Mouse (Mus musculus) central nervous system, embryonic 11.5 days (tissue): ENCODE data around the gene Abcf2. TPM values are rescaled to one million over a fixed set of nuclear protein-coding genes. Genes with fewer than 3 reads are reported as not detected.

Experiments
- polyA plus RNA-seq: library from polyadenylated mRNA; depleted of rRNA; stranded (reverse); fragments of >200 nt; gene quantifications from 2 replicates; pipeline ENCODE4 v1.2.3, GENCODE M21; 2012; rRNA removed

Abcf2 gene
- 92.7 and 95.7 TPM in 2 replicates for polyA plus RNA-seq

DNA sequence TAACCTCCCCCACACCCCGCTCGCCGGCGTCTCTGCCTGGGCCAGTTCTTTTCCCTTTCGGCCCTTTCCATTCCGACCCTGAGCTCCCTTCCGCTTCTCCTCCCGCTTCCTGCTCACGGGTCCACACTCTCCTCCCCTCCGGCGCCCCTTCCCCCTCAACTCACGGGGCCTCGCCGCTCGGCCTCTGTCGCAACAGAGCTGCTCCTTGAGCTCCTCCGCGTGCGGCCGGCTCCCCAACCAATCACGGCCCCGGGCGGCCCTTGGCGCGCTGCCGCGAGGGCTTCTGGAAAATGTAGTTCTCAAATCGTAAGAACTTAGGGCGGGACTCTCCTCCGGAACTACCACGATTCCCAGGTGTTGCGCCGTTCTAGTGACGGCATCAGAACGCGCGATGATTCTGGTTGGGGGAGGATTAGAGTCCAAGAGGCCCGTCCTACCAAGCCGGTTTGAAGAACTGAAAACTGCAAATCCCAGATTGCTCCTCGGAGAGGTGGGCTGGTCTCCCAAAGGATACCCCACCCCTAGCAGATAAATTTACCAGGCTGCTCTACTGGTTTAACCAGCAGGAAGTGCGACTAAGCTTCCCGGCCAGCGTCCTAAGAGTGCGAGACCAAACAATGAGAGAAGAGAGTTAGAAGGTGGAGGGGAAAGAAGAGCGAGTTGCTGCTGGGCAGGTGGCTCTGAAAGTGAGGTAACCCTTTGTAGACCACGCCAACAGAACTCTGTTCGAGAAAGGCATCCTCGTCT lies at the start of gene Abcf2:
Gene Abcf2 (minus strand): TSS at position 285 of the 747 bp plus-strand sequence.

DNA sequence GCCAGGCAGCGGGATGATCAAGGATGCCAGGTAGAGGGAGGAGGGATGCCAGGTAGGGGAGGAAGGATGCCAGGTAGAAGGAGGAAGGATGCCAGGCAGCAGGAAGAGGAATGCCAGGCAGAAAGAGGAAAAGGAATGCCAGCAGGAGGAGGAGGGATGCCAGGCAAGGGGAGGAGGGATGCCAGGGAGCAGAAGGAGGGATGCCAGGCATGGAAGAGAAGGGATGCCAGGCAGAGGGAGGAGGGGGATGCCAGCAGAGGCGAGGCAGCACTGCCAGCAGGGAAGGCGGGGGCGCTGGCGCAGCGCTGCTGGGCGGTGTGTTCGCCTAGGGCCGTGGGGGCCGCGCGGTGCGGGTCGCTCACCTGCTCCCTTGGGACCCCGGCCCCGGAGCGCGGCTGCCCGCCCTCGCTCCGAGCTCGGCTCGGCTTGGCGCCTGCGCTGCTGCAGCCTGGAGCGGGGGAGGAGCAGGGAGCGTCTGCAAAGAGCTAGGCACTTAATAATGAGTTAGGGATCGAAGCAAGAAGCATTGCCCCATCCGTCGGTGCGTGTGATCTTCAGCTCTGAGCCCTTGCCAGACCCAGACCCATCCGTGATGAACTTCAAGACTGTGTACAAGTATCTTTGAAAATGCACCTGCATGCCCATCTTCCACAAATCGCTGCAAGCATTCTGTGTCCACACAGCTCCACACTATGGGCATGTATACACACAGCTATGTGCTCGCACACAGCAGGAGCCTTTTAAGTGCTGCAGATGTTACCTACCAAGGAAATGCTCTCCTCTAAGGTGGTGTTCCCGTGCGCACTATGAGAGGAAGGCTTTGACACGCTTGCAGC lies 46.9 kb upstream of the Abcf2 start, which contains the start of gene Smarcd3:
Gene Smarcd3 (minus strand): TSS at position 426 of the 836 bp plus-strand sequence.

DNA sequence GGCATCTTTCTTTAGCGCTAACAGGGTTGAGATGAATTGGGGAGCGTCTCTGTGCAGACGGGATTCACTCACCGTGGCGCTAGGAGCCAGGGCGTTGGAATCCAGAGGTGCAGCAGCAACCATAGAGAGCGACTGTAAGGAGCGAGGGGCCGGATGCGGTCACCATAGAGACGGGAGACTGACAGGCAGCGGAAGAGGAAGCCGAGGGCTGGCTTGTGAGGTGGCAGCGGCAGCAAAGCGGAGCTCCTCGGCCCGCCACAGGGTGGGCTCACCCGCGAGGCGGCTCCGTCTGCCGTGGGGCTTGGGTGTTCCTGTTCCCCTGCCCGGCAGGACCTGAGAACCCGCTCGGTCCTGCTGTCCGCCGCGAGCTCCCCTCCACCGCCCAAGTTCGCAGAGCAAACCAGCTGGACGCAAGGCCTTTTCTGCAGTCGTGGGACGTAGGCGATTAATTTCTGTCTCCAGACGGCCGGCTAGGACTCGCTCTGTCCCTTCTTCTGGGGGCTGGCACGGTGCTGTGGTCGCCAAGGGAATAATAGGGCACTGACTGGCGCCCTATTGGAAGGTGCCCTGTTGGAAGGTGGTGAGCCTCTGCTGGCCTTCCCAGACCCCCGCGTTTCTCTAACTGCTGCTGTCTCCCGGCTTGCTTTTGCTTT lies 9.4 kb upstream of the Abcf2 start, which contains the start of gene Chpf2:
Gene Chpf2 (plus strand): TSS at position 195 of the 653 bp plus-strand sequence.

DNA sequence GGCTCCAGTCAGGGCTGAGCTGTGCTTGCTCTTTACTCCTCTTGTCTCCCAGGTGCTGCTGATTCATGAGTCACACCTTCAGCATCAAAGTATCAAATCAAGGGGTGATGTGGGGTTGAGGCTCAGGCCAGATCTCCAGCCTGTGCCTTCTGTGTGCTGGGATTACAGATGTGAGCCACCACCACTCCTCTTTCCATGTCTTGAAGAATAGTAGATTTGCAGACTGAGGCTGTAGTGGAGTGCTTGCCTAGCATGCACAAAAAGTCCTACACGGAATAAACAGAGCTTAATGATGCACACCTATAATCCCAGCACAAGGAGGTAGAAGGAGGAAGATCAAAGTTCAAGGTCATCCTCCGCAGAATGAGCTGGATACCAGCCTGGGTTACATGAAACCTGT lies 20.6 kb downstream of the Abcf2 start, which contains the start of gene 4931409K22Rik:
Gene 4931409K22Rik (minus strand): TSS at position 101 of the 400 bp plus-strand sequence.

DNA sequence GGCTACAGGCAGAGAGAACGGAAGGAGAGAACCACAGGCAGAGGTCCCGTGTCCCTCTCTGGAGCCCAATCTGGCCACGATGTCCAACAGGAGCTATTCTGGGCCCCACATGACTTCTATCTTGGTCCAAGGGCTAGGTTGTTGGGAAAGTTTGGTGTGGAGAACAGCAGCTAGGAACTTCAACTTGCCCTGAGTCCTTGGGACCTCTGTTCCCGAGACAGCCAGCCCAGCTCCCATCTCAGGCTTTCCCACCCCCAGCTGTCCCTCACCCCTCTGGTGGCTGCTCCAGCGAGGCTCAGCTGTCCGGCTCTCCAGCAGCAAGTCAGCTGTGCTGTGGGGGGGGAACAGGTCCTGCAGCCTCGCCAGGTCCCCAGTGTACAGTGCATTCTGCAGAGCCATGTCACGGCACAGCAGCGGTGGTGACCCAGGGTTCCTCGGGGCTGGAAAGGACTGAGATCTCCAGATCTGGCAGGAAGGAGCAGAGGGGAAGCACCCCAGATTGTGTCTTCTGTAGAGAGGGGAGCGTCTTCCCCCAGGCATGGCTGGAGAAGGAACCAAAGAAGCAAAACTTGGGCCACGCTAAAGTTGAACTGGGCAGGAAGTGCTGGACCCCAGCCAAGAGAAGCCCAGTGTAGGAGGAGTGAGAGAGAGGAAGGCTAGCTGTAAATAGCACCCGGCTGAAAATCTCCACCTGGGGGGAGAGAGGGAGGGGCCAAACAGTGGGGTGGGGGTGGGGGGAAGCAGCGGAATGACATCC lies 36.7 kb downstream of the Abcf2 start, which contains the start of gene Asb10:
Gene Asb10 (minus strand): TSS at position 592 of the 757 bp plus-strand sequence.

DNA sequence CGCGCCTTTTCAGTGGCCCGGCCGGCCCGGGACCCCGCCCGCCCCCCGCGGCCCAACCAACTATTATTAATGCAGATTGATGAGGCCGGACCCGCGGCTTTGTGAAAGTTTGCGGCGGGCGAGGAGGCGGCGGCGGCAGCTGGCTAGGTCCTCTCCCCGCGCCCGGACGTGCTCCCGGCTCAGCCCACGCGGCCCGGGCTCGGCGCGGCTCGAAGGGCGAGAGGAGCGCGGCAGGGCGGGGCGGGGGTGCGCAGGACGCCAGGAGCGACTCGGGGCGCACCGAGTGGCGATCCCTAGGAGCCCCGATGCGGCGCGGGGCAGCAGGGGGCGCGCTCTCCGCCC lies 50.4 kb downstream of the Abcf2 start, which contains the start of gene Gbx1:
Gene Gbx1 (minus strand): TSS at position 314 of the 342 bp plus-strand sequence.

Other genes with a start within 250 kb of the Abcf2 start
- gene Kcnh2, start 225.9 kb downstream of the Abcf2 start, polyA plus RNA-seq, result 24.6 and 31.4 TPM in 2 replicates
- gene Nos3, start 212.7 kb downstream of the Abcf2 start, polyA plus RNA-seq, result 6.3 and 7.0 TPM in 2 replicates
- gene Atg9b, start 185.3 kb downstream of the Abcf2 start, polyA plus RNA-seq, result 0.38 and 0.76 TPM in 2 replicates
- gene Abcb8, start 183.8 kb downstream of the Abcf2 start, polyA plus RNA-seq, result 38.0 and 40.4 TPM in 2 replicates
- gene Asic3, start 164.1 kb downstream of the Abcf2 start, polyA plus RNA-seq, result 0.61 and 2.1 TPM in 2 replicates
- 80.4 and 94.6 TPM in 2 replicates for gene Cdk5, start 153.9 kb downstream of the Abcf2 start, polyA plus RNA-seq
- gene Slc4a2, start 153.6 kb downstream of the Abcf2 start, polyA plus RNA-seq, result 42.8 and 52.9 TPM in 2 replicates
- gene Fastk, start 132.2 kb downstream of the Abcf2 start, polyA plus RNA-seq, result 105 and 166 TPM in 2 replicates
- gene Tmub1, start 129.6 kb downstream of the Abcf2 start, polyA plus RNA-seq, result 20.9 and 24.5 TPM in 2 replicates
- gene Agap3, start 125.3 kb downstream of the Abcf2 start, polyA plus RNA-seq, result 123 and 155 TPM in 2 replicates
- 0.43 and 0.80 TPM in 2 replicates for gene Gbx1, start 50.3 kb downstream of the Abcf2 start, polyA plus RNA-seq
- gene Asb10, start 36.5 kb downstream of the Abcf2 start, polyA plus RNA-seq, result 0.36 and 0.98 TPM in 2 replicates
- gene 4931409K22Rik, start 20.7 kb downstream of the Abcf2 start, polyA plus RNA-seq, result 0.14 and 0.21 TPM in 2 replicates
- gene Chpf2, start 9.3 kb upstream of the Abcf2 start, polyA plus RNA-seq, result 20.2 and 22.1 TPM in 2 replicates
- gene Smarcd3, start 46.9 kb upstream of the Abcf2 start, polyA plus RNA-seq, result 71.6 and 79.7 TPM in 2 replicates
- 35.8 and 38.3 TPM in 2 replicates for gene Nub1, start 108.1 kb upstream of the Abcf2 start, polyA plus RNA-seq
- gene Wdr86, start 153.3 kb upstream of the Abcf2 start, polyA plus RNA-seq, result 16.0 and 41.0 TPM in 2 replicates
- 0.11 and 0.13 TPM in 2 replicates for gene Crygn, start 180.5 kb upstream of the Abcf2 start, polyA plus RNA-seq